Mouse (Mus musculus): ENCODE results near the gene Tinagl1. TPM values are rescaled to one million over a fixed set of nuclear protein-coding genes. Genes with fewer than 3 reads are reported as not detected.

The Tinagl1 gene
- polyA plus RNA-seq, 1 experiment, result 134 TPM

DNA sequence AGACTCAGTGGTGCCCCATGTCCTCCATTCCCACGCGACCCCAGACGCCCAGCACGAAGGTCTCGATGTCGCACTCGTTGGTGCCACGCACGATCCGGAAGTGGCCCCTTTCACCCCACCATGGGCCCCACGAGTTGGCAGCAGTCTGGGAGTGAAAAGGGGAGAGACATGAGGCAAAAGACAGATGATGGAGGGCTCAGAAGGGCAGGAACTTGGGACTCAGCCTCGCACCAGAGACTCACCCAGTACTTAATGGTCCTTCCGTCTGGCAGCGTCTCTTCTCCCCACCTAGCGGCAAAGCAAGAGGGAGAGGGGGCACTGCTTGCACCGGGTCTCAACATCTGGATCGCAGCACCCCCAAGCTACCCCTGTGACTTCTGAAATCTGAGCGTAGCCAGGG lies 8.9 kb downstream of the Tinagl1 start:
- 82% methylated on average over 18 of the region's 18 CpGs for WGBS
- TF ChIP-seq CTCF (IDR thresholded peaks at IDR 0.05; ENCODE audit: insufficient read depth, low read length), result no peak
- no peak for TF ChIP-seq POLR2A (IDR thresholded peaks at IDR 0.05; ENCODE audit: borderline replicate concordance, extremely low read depth, low read depth, low read length)
- Histone ChIP-seq H3K4me3 (replicated peaks; ENCODE audit: extremely low read depth, low read depth, low read length) (no peak overlapping the region), H3K4me1 (ENCODE audit: control insufficient read depth, insufficient read depth, low read length) (peaks cover 29% of the 10 kb centered on the region)
- no peak for DNase-seq

DNA sequence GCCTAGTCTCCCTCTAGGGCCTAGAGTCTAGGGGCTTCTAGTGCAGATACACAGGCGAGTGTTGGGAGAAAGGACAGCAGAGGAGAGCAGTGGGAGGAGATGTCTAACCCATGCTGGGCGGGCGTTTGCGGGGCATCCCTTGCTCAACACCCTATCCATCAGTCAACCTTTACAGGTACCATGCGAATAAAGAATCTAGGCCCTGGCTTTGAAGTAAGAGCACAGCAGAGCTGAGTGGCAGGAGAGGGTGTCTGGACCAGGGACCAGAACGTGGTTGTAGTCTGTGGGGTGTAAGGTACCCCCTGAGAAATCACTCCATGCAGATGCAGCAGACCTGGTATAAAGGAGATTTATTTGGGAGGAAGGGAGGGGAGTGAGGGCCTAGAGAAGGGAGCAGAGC lies 10.8 kb downstream of the Tinagl1 start:
- TF ChIP-seq POLR2A (IDR thresholded peaks at IDR 0.05; ENCODE audit: borderline replicate concordance, extremely low read depth, low read depth, low read length) (no peak), CTCF (IDR thresholded peaks at IDR 0.05; ENCODE audit: insufficient read depth, low read length) (no peak)
- DNase-seq, result no peak
- 84% methylated on average over 6 of the region's 6 CpGs for WGBS
- Histone ChIP-seq H3K4me3 (replicated peaks; ENCODE audit: extremely low read depth, low read depth, low read length) (no peak overlapping the region), H3K4me1 (ENCODE audit: control insufficient read depth, insufficient read depth, low read length) (peaks cover 29% of the 10 kb centered on the region)

DNA sequence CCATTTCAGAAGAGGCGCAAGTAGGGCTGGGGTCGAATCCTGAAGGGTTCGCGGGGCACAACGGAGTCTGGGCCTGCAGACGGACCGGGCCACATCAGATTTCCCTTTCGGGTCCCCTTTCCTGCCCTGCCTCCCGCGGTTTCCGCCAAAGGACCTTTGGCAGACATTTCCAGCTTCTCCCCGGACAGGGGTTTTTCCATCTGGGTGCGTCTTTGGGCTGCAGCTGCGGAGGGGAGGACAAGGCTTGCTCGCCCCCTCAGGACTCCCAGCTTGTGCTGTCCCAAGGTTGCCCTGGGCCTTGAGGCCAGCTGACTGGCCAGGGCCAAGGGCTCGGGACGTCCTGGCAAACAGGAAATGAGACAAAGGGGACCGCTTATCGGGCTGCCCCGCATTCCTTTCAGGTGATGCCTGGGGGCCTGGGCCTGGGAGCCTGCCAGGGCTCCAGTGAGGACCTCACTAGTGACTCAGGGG lies 11.5 kb downstream of the Tinagl1 start:
- Histone ChIP-seq H3K4me1 (ENCODE audit: control insufficient read depth, insufficient read depth, low read length) (peaks cover 23% of the 10 kb centered on the region), H3K4me3 (replicated peaks; ENCODE audit: extremely low read depth, low read depth, low read length) (peak overlapping the region; percentile 38)
- 6% methylated on average over 20 of the region's 20 CpGs for WGBS
- DNase-seq, result peak; percentile 53
- TF ChIP-seq CTCF (IDR thresholded peaks at IDR 0.05; ENCODE audit: insufficient read depth, low read length), result no peak
- TF ChIP-seq POLR2A (IDR thresholded peaks at IDR 0.05; ENCODE audit: borderline replicate concordance, extremely low read depth, low read depth, low read length), result peak; percentile 77; the same call in 1 of the 2 replicates

DNA sequence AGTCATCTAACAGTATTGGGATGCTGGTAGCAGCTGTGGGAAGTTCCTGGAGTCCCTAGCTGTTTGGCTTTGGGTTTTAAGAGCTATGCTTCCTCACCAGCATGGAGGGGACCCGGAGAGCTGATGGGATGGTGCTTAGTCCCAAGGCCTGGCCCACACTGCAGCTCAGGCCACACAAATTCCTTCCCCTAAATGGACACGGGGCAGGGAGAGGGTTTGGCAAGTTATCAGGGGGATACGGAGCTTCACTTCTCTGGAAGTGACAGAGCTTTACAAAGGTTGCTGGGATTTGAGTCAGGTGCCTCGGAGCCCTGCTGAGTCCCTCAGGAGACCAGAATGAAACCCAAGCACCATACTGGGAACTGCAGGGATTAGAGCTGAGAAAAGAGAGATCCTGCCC lies 13.6 kb downstream of the Tinagl1 start:
- no peak for DNase-seq
- Histone ChIP-seq H3K4me1 (ENCODE audit: control insufficient read depth, insufficient read depth, low read length) (peaks cover 6% of the 10 kb centered on the region; the same call in 1 of the 2 replicates), H3K4me3 (replicated peaks; ENCODE audit: extremely low read depth, low read depth, low read length) (no peak overlapping the region)
- TF ChIP-seq POLR2A (IDR thresholded peaks at IDR 0.05; ENCODE audit: borderline replicate concordance, extremely low read depth, low read depth, low read length) (no peak), CTCF (IDR thresholded peaks at IDR 0.05; ENCODE audit: insufficient read depth, low read length) (no peak)
- whole genome bisulfite sequencing, result 55% methylated on average over 4 of the region's 4 CpGs

DNA sequence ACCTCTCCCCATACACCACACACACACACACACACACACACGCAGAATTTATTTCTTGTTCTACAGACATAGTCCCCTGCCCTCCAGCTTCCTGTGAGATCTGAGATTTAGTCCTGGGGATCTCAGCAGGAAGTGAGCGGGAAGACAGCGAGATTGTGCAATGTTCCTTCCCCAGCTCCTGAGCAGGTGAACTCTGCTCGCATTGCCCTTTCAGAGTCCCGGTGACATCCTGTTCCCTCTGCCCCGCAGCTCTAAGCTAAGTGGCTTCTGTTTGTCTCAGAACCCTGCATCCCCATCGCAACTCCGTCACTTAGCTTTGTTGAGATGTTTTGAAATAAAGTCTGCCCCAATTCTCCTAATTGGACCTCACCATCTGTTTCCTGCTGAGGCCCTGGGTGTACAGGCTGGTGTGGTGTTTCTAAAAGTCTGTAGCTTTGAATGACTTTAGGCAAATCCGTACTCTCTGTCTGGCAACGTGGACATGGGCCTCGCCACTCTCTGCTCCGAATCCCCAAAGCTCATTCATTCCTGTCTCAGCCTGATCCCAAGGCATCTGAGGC lies 18.0 kb downstream of the Tinagl1 start:
- no peak for DNase-seq
- TF ChIP-seq CTCF (IDR thresholded peaks at IDR 0.05; ENCODE audit: insufficient read depth, low read length) (no peak), POLR2A (IDR thresholded peaks at IDR 0.05; ENCODE audit: borderline replicate concordance, extremely low read depth, low read depth, low read length) (no peak)
- Histone ChIP-seq H3K4me3 (replicated peaks; ENCODE audit: extremely low read depth, low read depth, low read length) (no peak overlapping the region), H3K4me1 (ENCODE audit: control insufficient read depth, insufficient read depth, low read length) (no peaks in the 10 kb centered on the region)
- WGBS, result 54% methylated on average over 12 of the region's 12 CpGs

DNA sequence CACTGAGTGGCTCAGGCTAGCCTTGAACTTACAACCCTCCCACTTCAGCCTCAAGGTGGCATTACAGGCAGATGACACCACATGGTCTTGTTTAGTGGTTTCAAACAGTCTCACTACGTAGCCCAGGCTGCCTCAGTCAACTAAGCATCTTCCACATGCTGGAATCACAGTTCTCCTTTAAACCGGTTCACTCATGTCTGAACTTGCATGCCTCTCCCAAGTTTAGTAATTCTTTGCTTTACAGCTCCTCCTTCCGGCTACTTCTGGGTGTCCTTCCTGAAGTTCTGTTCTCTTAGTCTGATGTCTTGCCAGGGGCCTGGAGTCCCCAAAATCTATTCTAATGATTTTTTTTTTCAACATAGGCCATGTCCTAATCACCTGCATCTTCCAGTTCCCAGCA lies 20.7 kb downstream of the Tinagl1 start:
- WGBS, result 77% methylated on average over 3 of the region's 3 CpGs
- no peaks in the 10 kb centered on the region for H3K4me1 ChIP-seq (ENCODE audit: control insufficient read depth, insufficient read depth, low read length)
- TF ChIP-seq POLR2A (IDR thresholded peaks at IDR 0.05; ENCODE audit: borderline replicate concordance, extremely low read depth, low read depth, low read length) (no peak), CTCF (IDR thresholded peaks at IDR 0.05; ENCODE audit: insufficient read depth, low read length) (no peak)
- H3K4me3 ChIP-seq (replicated peaks; ENCODE audit: extremely low read depth, low read depth, low read length), result no peak overlapping the region
- no peak for DNase-seq

DNA sequence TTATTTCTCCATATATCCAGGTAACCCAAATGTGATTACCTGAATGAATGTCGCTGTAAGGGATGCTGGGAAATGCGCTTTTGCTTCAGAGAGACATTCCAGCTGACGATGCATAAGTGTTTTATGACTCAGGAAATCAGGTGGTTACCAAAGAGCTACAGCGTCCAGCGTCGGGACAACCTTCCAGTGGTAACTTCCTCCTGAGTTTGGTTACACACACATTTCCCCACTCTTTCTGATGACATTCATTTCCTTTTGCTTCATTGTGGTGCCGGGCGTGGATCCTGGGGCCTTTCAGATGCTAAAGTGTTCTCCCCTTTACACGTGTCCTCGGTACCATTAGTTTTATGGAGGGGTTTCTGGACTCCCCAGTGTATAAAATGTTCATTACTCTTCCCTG lies 26.5 kb downstream of the Tinagl1 start:
- 39% methylated on average over 10 of the region's 10 CpGs for WGBS
- TF ChIP-seq POLR2A (IDR thresholded peaks at IDR 0.05; ENCODE audit: borderline replicate concordance, extremely low read depth, low read depth, low read length) (no peak), CTCF (IDR thresholded peaks at IDR 0.05; ENCODE audit: insufficient read depth, low read length) (no peak)
- H3K4me3 ChIP-seq (replicated peaks; ENCODE audit: extremely low read depth, low read depth, low read length), result no peak overlapping the region
- H3K4me1 ChIP-seq (ENCODE audit: control insufficient read depth, insufficient read depth, low read length), result no peaks in the 10 kb centered on the region
- DNase-seq, result no peak

DNA sequence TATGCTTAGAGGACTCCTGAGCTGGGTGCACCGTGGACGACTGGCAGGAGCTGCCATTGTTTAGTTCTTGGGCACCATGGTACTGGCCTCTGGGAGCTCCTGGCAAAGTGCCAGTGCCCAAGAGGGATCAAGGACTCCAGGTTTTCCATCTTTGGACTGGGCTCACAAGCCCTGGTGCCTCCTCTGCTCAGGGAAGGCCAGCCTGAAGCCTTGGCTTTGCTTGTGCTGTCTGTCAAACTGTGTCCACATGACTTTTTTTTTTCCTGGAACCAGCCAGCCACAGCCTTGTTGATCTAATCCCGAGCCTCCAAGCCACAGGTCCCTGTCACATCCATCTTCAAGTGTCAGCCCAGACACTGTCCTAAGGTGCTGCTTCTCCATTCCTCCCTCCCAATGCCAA lies 33.1 kb downstream of the Tinagl1 start:
- DNase-seq, result no peak
- TF ChIP-seq POLR2A (IDR thresholded peaks at IDR 0.05; ENCODE audit: borderline replicate concordance, extremely low read depth, low read depth, low read length) (no peak), CTCF (IDR thresholded peaks at IDR 0.05; ENCODE audit: insufficient read depth, low read length) (no peak)
- WGBS, result 47% methylated on average over 3 of the region's 3 CpGs
- H3K4me3 ChIP-seq (replicated peaks; ENCODE audit: extremely low read depth, low read depth, low read length), result no peak overlapping the region
- H3K4me1 ChIP-seq (ENCODE audit: control insufficient read depth, insufficient read depth, low read length), result peaks cover 6% of the 10 kb centered on the region; the same call in 1 of the 2 replicates

DNA sequence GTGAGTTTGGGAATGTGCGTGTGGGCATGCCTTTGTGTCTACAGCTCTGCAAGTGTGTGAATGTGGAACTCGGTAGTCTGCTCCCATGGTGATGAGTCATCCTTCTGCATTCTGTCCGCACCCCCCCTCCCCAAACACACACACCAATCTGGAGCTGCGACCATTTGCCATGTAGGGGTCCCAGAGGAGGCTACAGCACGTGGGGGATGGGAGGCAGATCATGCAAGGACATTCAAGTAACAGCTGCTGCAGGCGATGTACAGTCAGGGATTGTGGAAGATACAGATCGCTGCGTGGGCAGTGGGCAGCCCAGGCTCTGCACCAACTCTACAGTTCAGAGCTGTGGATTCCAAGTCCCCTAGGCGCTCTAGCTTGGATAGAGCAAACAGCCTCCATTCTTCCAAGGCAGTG lies 33.9 kb downstream of the Tinagl1 start:
- Histone ChIP-seq H3K4me3 (replicated peaks; ENCODE audit: extremely low read depth, low read depth, low read length) (no peak overlapping the region), H3K4me1 (ENCODE audit: control insufficient read depth, insufficient read depth, low read length) (peaks cover 6% of the 10 kb centered on the region; the same call in 1 of the 2 replicates)
- TF ChIP-seq POLR2A (IDR thresholded peaks at IDR 0.05; ENCODE audit: borderline replicate concordance, extremely low read depth, low read depth, low read length) (no peak), CTCF (IDR thresholded peaks at IDR 0.05; ENCODE audit: insufficient read depth, low read length) (no peak)
- 58% methylated on average over 9 of the region's 9 CpGs for WGBS
- no peak for DNase-seq

DNA sequence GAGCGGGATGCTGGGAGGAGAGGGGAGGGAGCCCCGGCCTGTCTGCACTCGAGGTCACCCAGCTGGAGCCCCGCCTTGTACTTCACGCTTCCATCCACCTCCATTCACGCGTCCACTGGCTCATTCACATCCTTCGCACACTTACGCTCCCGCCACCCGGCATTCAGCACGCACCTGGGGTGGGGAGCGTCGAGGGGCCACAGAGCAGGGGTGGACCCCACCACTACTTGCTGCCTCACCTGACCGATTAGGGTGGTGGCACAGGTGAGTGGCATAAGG lies 35.8 kb downstream of the Tinagl1 start, which contains the start of gene Hcrtr1:
TSS of gene Hcrtr1 (minus strand) at position 146 of the 279 bp plus-strand sequence.
- TF ChIP-seq CTCF (IDR thresholded peaks at IDR 0.05; ENCODE audit: insufficient read depth, low read length) (no peak), POLR2A (IDR thresholded peaks at IDR 0.05; ENCODE audit: borderline replicate concordance, extremely low read depth, low read depth, low read length) (no peak)
- no peak within 1 kb of the TSS for H3K4me3 ChIP-seq (replicated peaks; ENCODE audit: extremely low read depth, low read depth, low read length)
- H3K4me1 ChIP-seq (ENCODE audit: control insufficient read depth, insufficient read depth, low read length), result peaks cover 6% of the 10 kb centered on the region; the same call in 1 of the 2 replicates
- DNase-seq, result no peak
- WGBS, result 7% methylated on average over 15 of the region's 15 CpGs

Measured in lung, adult 2 months (tissue).